Mouse (Mus musculus): ENCODE data around the gene Ripk4.

Gene Ripk4

DNA sequence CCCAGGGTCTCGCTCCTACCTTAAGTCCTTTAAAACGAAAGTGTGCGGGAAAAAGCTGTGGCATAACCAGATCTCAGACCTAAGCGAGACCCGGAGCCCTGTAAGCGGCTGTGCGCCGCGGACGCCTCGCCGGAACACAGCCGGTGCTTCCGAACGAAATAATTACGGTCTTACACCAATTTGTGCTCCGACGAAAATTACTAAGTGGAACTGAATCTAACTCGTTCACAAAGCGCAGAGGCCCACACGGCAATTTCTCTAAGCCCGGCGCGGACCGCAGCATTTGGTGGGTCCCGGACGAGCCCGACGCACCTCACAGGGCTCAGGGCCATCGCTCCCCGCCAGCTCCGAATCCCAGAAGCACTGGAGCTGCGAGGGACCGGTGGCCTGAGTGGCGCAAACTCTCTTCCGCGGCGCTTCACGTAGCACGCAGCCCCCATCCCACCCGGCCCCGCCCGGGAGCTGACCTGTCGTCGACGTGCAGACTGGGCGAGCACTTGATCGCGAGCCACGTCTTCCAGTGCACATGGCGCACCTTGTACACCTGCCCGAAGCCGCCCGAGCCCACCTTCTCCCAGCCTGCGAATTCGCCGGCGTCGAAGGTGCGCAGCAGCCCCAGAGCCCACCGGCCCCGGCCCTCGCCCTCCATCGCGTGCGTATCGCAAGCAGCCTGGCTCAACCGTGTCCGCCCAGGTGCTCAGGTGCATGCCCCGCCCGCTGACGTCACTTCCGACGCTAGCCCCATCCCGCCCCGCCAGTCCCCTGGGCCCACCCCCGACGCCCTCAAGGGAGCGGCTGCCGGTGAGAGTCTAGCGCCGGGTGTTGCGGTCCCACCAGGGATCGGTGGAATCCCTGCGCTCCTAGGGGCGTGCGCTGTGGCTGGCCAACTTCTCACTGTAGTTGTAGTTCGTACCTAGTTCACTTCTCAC is at the start of gene Ripk4:
Gene Ripk4 (minus strand): TSS at position 727 of the 929 bp plus-strand sequence.
- no peak for DNase-seq (ENCODE audit: low read depth, low spot score)

GRCm38 (mm10) chr16:97808881-97809280 is 45.3 kb upstream of the Ripk4 start:
- no peak for DNase-seq (ENCODE audit: low read depth, low spot score)

- no peak for DNase-seq (ENCODE audit: low read depth, low spot score)
Observed at GRCm38 (mm10) chr16:97805646-97806045, 42.1 kb upstream of the Ripk4 start.

GRCm38 (mm10) chr16:97804680-97805547 is 41.3 kb upstream of the Ripk4 start:
- DNase-seq (ENCODE audit: low read depth, low spot score), result peak; percentile 24

- no peak for DNase-seq (ENCODE audit: low read depth, low spot score)
Observed at GRCm38 (mm10) chr16:97797950-97798869, 34.6 kb upstream of the Ripk4 start.

DNA sequence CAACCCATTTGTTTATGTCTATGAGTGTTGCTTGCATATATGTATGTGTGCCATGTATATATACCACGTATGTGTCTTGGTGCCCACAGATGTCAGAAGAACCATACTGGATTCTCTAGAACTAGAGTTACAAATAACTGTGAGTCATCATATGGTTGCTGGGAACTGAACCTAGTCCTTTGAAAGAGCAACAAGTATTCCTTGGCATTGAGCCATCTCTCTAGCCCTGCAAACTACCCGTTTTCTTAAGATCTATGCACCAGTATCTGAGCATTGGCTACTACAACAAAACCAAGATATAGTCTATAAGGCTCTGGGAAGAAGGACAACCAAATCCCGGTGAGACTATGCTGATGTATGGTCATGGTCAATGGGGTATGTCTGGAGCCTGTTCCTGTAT is 33.6 kb upstream of the Ripk4 start:
- no peak for DNase-seq (ENCODE audit: low read depth, low spot score)

DNA sequence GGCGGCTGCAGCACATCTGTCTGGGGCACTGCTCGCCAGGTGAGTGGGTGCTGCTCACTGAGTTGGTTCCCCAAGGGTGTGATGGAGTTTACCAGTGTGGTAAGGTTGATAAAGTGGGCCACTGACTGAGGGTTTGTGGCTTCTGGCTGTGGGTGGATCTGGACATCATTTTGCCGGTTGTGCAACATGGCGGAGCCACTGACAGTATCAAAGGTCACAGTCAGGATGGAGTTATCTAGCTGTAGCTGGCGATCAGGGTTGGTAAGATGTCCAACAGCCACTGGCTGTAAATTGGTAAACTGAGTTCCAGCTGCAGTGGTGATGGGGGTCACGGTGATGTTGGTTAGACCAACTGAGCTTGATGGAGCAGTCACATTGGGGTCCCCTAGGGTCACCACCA is 30.7 kb upstream of the Ripk4 start:
- DNase-seq (ENCODE audit: low read depth, low spot score), result no peak

DNA sequence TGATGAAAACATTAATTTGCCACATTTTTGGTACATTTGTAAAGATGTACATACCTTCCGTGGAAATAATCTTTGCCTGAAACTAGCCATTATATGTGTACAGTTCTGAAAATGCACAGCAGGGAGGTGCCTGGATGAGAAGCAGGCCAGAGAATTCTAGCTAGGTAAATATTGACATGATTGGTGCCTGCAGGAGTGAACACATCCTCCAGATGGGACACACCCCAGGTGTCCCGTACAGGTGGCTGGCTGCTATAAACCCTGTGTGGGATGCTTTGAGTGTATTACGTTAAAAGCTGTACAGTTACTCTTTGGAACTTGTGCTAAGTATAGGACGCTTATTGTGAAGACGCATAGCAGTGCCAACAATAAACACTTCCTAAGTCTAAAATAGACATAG is 19.5 kb upstream of the Ripk4 start:
- DNase-seq (ENCODE audit: low read depth, low spot score), result no peak

DNA sequence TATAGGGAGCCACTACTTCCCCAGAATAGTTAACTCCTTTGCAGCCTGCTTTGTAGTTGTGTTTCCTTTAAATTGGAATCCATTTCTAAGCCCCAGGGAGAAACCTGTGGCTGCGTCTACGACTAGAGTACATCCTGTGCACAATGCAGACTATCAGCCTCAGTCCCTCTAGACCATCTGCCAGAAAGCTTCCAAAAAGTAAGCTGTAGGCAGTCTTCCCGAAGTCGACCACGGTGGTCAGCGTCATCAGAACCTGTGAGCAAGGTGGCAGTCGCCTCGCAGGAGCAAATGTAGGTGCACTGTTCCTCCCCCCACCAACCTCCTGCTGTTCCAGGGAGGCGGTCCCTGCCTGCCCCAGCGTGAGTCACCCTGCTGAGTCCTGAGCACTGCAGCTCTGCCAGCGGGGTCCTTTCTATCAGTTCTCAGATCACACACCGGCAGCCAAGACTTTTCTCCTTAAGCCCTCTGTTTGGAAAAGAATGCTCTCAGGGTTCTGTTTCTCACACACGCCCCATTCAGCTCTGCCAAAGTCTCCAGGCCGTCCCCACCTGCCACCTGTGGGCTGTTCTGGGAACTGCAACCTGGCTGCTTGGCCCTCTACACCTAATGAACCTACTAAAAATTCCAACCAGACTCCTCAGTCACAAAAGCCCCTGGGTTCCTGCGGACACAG is 14.9 kb upstream of the Ripk4 start:
- no peak for DNase-seq (ENCODE audit: low read depth, low spot score)

DNA sequence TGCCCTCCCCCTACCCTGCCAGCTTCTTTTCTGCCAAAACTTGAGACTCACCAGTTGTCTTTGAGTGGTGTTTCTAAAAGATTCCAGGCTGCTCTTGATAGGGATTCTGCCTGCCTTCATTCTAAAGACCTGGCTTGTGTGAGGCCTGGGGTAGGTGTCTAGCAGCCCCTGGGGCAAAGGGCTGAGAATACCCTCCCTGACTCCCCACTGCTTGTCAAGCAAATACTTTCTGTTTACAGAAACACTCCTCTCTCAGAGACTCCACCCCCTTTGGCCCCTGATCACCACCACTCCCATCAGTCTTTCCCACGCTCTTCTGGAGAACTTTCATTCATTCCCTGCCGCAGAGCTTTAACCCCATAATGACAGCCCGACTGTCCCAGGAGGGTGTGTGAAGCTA is 2.9 kb upstream of the Ripk4 start:
- no peak for DNase-seq (ENCODE audit: low read depth, low spot score)

GRCm38 (mm10) chr16:97764626-97765025 is 1.0 kb upstream of the Ripk4 start:
- DNase-seq (ENCODE audit: low read depth, low spot score), result no peak

DNA sequence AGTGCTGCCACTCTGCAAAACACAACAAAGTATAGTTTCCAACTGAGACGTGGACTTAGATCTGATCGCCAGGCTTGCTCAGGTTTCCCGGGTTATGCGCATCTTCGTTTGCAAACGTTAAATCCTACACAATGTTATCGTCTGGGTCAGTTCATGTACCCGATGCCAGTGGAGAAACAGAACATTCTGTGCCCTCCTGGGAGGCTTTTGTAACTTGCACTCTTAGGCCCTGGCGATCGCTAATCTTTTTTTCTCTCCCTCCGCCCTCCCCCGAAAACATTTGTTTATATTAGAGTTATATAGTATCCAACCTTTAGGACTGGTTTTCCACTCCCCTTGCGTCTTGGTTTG is 378 bp upstream of the Ripk4 start:
- no peak for DNase-seq (ENCODE audit: low read depth, low spot score)

DNA sequence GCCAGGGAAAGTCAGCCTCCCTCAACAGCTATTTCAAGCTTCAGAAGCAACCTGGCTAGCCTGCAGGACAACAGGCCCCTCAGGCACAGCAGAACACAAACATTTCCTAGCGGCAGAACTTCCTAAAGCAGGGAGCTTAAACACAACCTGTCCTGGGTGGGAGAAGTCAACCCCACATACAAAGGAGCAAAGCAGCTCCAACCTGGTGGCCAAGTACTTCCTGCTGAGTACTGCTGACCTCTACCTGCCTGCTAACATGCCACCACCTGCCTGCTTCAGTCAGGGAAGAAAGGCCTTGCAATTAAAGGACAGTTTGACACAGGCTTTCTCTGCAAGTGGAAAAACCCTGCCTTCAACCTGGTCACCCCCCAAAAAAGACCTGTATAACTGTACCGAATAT is 1.8 kb downstream of the Ripk4 start:
- no peak for DNase-seq (ENCODE audit: low read depth, low spot score)

DNA sequence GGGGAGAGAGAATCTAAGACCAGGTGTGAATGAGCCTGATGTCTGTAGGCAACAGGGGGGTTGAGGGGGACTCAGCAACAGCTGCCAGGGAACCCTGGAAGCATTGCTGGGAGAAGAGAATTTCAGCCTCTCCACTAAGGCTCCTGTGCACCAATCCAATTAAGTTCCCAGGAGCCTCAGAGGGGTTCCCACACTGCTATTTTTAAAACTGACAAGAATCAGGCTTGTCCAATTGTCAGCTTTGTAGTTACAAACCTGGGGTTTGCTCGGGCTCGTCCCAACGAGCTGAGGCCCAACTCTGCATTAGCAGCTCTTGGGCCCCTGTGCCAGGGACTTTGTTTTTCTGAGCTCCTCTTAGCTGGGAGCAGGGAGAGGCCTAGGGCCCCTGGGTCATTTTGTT is 3.9 kb downstream of the Ripk4 start:
- no peak for DNase-seq (ENCODE audit: low read depth, low spot score)

DNA sequence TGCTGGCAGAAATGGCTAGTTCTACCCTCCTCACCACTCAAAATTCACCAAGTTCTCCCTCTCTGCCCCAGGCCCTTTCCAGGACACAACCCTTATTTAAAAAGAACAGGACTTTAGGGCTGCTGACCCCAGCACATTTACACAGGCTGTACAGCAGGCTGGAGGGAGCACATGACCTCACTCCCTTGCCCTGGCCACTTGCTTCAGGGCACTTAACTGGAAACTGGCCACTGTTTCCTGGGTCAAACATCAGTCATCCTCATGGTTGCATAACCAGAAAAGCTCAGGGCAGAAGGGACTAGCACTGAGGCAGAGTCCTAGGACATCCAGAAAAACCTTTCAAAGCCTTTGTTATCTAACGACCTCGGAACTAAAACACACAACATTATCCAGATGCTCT is 5.3 kb downstream of the Ripk4 start:
- DNase-seq (ENCODE audit: low read depth, low spot score), result no peak

GRCm38 (mm10) chr16:97756460-97756859 is 7.1 kb downstream of the Ripk4 start:
- no peak for DNase-seq (ENCODE audit: low read depth, low spot score)

DNA sequence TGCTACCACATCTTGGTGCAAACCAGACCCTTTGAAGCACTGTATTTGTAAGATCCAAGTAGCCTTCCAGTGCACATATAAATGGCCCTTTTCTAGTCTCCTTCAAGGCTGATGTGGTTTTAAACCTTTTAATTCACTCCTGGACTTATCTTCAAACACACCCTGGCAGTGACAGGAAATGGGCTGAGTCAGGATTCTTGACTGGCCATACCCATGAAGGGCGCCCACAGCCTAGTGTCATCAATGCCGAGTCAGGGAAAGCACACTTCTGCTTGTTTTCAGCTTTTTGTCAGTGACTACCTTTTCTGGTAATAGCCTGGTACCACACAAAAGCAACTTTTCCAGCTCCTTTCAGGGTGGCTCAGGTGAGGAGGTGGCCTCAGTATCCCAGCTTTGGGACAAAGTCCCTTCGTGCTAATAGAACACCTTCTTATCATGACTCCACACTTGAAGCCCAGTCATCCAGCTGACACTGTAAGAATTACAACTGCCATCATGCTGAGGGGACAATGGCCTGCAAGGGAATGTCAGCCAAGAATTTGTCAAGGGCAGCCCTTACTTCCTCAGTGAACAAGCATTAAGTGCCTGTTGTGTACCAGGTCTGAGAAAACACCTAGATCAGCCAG is 11.2 kb downstream of the Ripk4 start:
- no peak for DNase-seq (ENCODE audit: low read depth, low spot score)

GRCm38 (mm10) chr16:97751884-97752283 is 11.7 kb downstream of the Ripk4 start:
- no peak for DNase-seq (ENCODE audit: low read depth, low spot score)

GRCm38 (mm10) chr16:97748421-97748820 is 15.2 kb downstream of the Ripk4 start:
- no peak for DNase-seq (ENCODE audit: low read depth, low spot score)

- no peak for DNase-seq (ENCODE audit: low read depth, low spot score)
Observed at GRCm38 (mm10) chr16:97738030-97738429, 25.6 kb downstream of the Ripk4 start.

- DNase-seq (ENCODE audit: low read depth, low spot score), result no peak
Observed at GRCm38 (mm10) chr16:97736562-97736961, 27.0 kb downstream of the Ripk4 start.
